Mouse (Mus musculus) central nervous system, embryonic 14 days (tissue): ENCODE data around the gene Ap2a2. TPM values are rescaled to one million over a fixed set of nuclear protein-coding genes. Genes with fewer than 3 reads are reported as not detected.

Source experiments
- polyA plus RNA-seq: library from polyadenylated mRNA; depleted of rRNA; stranded (reverse); fragments of >200 nt; gene quantifications from 2 replicates; pipeline ENCODE4 v1.2.3, GENCODE M21; 2012; rRNA removed

Gene Ap2a2
- 52.0 and 54.8 TPM in 2 replicates for polyA plus RNA-seq

DNA sequence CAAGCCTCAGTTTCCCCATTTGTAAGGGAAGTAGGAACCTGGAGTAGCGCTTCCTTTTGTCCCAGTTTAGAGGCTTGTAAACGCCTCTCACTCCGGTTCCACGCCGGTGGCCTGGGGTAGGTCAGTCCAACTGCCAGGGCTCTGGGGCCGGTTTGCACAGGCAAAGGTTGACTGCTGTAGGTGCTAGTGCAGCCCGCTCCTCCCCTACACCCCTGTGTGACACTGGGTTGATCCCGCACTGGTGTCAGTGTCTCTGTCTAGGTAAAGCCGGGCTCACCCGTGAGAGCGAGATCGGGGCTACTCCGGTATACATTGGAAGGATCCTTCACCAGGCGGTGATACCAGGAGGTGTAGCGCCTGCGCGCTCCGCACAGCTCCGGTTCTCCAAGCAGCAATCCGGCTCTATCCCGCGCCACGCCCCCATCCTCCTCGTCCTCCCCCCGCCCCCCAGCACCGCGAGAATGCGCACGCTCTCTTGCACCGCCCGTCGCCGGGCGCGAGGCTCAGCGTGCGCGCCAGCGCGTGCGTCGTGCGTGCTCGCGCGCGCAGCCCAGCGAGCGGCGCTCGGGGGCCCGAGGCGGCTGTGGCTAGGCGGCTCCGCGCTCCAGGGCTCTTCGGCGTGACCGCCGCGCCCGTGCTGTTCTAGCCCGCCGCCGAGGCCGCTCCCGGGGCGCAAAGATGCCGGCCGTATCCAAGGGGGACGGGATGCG lies at the start of gene Ap2a2:
Gene Ap2a2 (plus strand): TSS at position 492 of the 710 bp plus-strand sequence.

DNA sequence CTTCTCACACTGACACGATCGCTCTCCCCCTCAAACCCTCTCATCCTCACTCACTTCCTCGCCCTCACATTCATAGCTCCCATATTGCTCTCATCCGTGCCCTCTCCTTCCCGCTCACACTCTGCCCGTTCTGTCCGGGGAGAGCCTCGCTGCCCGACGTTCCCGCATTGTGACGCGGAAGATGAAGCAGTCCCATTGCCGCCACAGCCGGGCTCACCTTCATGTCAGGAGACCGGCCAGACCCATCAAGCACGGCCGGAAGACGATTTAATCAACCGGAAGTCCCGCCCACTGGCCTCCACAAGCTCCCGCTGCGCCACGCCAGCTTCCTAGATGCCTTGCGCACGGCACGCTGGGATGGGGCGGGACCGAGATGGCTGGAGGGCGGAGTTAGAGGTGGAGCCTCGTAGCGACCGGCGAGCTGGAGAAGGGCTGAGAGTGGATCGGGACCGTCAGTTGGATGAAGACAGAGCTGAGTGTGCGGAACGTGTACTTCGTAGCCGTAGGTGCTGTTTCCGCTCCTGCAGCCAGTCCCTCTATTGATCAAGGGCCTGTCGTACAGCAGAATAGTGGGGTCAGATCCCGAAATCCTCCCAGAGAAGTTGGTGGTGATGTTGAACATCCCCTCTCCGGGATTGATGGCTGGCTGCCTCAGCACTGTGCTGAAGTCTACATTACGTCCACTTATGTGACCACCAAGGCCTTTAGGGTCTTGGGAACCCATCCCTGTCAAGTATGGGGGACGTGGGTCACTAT lies 22.2 kb upstream of the Ap2a2 start, which contains the start of gene Chid1:
Gene Chid1 (minus strand): TSS at position 302 of the 756 bp plus-strand sequence.

Other genes with a start within 250 kb of the Ap2a2 start
- gene Deaf1, start 234.5 kb upstream of the Ap2a2 start, polyA plus RNA-seq, result 74.1 and 82.3 TPM in 2 replicates
- 75.9 and 79.9 TPM in 2 replicates for gene Tmem80, start 234.4 kb upstream of the Ap2a2 start, polyA plus RNA-seq
- 0.98 and 3.3 TPM in 2 replicates for gene Eps8l2, start 223.3 kb upstream of the Ap2a2 start, polyA plus RNA-seq
- 259 and 309 TPM in 2 replicates for gene Taldo1, start 170.0 kb upstream of the Ap2a2 start, polyA plus RNA-seq
- gene Gatd1, start 148.0 kb upstream of the Ap2a2 start, polyA plus RNA-seq, result 68.5 and 73.1 TPM in 2 replicates
- 34.4 and 41.7 TPM in 2 replicates for gene Cend1, start 132.7 kb upstream of the Ap2a2 start, polyA plus RNA-seq
- gene Slc25a22, start 124.3 kb upstream of the Ap2a2 start, polyA plus RNA-seq, result 129 and 134 TPM in 2 replicates
- gene Pidd1, start 118.1 kb upstream of the Ap2a2 start, polyA plus RNA-seq, result 17.0 and 20.2 TPM in 2 replicates
- gene Rplp2, start 114.8 kb upstream of the Ap2a2 start, polyA plus RNA-seq, result 1,057 and 1,069 TPM in 2 replicates
- 16.5 and 18.9 TPM in 2 replicates for gene Pnpla2, start 107.0 kb upstream of the Ap2a2 start, polyA plus RNA-seq
- 4.3 and 5.9 TPM in 2 replicates for gene Cracr2b, start 101.1 kb upstream of the Ap2a2 start, polyA plus RNA-seq
- gene Cd151, start 94.8 kb upstream of the Ap2a2 start, polyA plus RNA-seq, result 101 and 105 TPM in 2 replicates
- 47.7 and 49.9 TPM in 2 replicates for gene Polr2l, start 87.0 kb upstream of the Ap2a2 start, polyA plus RNA-seq
- 30.6 and 45.5 TPM in 2 replicates for gene Tspan4, start 86.9 kb upstream of the Ap2a2 start, polyA plus RNA-seq
- 27.8 and 31.7 TPM in 2 replicates for gene Chid1, start 22.3 kb upstream of the Ap2a2 start, polyA plus RNA-seq
- 0.04 and 0.05 TPM in 2 replicates for gene Muc6, start 93.1 kb downstream of the Ap2a2 start, polyA plus RNA-seq
- 1.0 and 1.4 TPM in 2 replicates for gene Muc2, start 128.2 kb downstream of the Ap2a2 start, polyA plus RNA-seq
- 0.01 TPM in 1 of 2 replicates, not detected in the other for gene Muc5ac, start 226.8 kb downstream of the Ap2a2 start, polyA plus RNA-seq